Mouse (Mus musculus) embryonic facial prominence, embryonic 10.5 days (tissue): ENCODE measurements at regions not wholly inside any gene's neighbourhood (a gene's known extent, or its start where the extent isn't known, plus 50 kb on each side); places are given as distances from the start of the nearest gene placed in this dataset.

Experiments
- DNase-seq: peaks from one replicate; pipeline ENCODE4 v3.0.0-alpha.2; 2017; ENCODE audit warnings: low spot score
- H3K27ac ChIP-seq: fragments of 300-500 bp; sonication (generic); replicated peaks from 2 replicates; pipeline ENCODE4 v1.5.1; 2016; ENCODE audit warnings: mild to moderate bottlenecking
- H3K27me3 ChIP-seq: fragments of 300-500 bp; sonication (generic); replicated peaks from 2 replicates; pipeline ENCODE4 v1.6.1; 2016; ENCODE audit warnings: low read depth, mild to moderate bottlenecking; ENCODE audit not compliant: poor library complexity, severe bottlenecking
- H3K36me3 ChIP-seq: fragments of 300-500 bp; sonication (generic); replicated peaks from 2 replicates; pipeline ENCODE4 v1.6.1; 2016; ENCODE audit warnings: mild to moderate bottlenecking, moderate library complexity
- H3K4me1 ChIP-seq: fragments of 300-500 bp; sonication (generic); 2 replicates; pipeline ENCODE4 v1.6.1; 2016
- H3K4me3 ChIP-seq: fragments of 300-500 bp; sonication (generic); 2 replicates; pipeline ENCODE4 v1.5.1; 2016; ENCODE audit warnings: mild to moderate bottlenecking, moderate library complexity
- H3K9me3 ChIP-seq: fragments of 300-500 bp; sonication (generic); 2 replicates; pipeline ENCODE4 v1.6.1; 2016; ENCODE audit warnings: mild to moderate bottlenecking
- WGBS: fragments of 180-500 bp; shearing (Covaris S2); methylation state at CpG from one replicate; pipeline ENCODE4 v1.1.7; 2016; 5-methylcytosine and 5-hydroxymethylcytosine counted together

GRCm38 (mm10) chr19:59592060-59592459 lies 133.9 kb downstream of the Emx2 start:
- 75% methylated on average over 3 of the region's 3 CpGs for WGBS
- Histone ChIP-seq H3K36me3 (no peaks in the 10 kb centered on the region), H3K4me1 (peaks cover 16% of the 10 kb centered on the region), H3K27me3 (peaks cover 49% of the 10 kb centered on the region), H3K27ac (no peak overlapping the region), H3K9me3 (no peaks in the 10 kb centered on the region), H3K4me3 (no peak overlapping the region)
- DNase-seq: no peak

GRCm38 (mm10) chr19:59624288-59624795 lies 166.2 kb downstream of the Emx2 start:
- H3K4me3 ChIP-seq: no peak overlapping the region
- no peaks in the 10 kb centered on the region for H3K36me3 ChIP-seq
- WGBS: 76% methylated on average over 6 of the region's 6 CpGs
- H3K4me1 ChIP-seq: no peaks in the 10 kb centered on the region
- no peak for DNase-seq
- no peak overlapping the region for H3K27ac ChIP-seq
- peaks cover 5% of the 10 kb centered on the region for H3K27me3 ChIP-seq
- H3K9me3 ChIP-seq: no peaks in the 10 kb centered on the region

GRCm38 (mm10) chr19:59627681-59628080 lies 169.5 kb downstream of the Emx2 start:
- peaks cover 12% of the 10 kb centered on the region for H3K27me3 ChIP-seq
- 41% methylated on average over 3 of the region's 3 CpGs for WGBS
- DNase-seq: no peak

GRCm38 (mm10) chr19:59628296-59629160 lies 170.4 kb downstream of the Emx2 start:
- DNase-seq: no peak
- Histone ChIP-seq H3K4me3 (no peak overlapping the region), H3K9me3 (no peaks in the 10 kb centered on the region), H3K36me3 (no peaks in the 10 kb centered on the region), H3K27me3 (peaks cover 20% of the 10 kb centered on the region), H3K27ac (no peak overlapping the region), H3K4me1 (0 out of 2 replicates have a peak, but pooled peaks cover 13% of the 10 kb centered on the region)
- 80% methylated on average over 15 of the region's 15 CpGs for WGBS

More at GRCm38 (mm10) chr19:59627681-59628080, 169.5 kb downstream of the Emx2 start:
- Histone ChIP-seq H3K27ac (no peak overlapping the region), H3K4me1 (0 out of 2 replicates have a peak, but pooled peaks cover 13% of the 10 kb centered on the region), H3K4me3 (no peak overlapping the region), H3K36me3 (no peaks in the 10 kb centered on the region), H3K9me3 (no peaks in the 10 kb centered on the region)

GRCm38 (mm10) chr19:59629161-59629445 lies 170.9 kb downstream of the Emx2 start:
- no peak for DNase-seq
- Histone ChIP-seq H3K36me3 (no peaks in the 10 kb centered on the region), H3K4me3 (no peak overlapping the region), H3K27me3 (peaks cover 23% of the 10 kb centered on the region), H3K9me3 (no peaks in the 10 kb centered on the region), H3K27ac (no peak overlapping the region), H3K4me1 (0 out of 2 replicates have a peak, but pooled peaks cover 13% of the 10 kb centered on the region)
- WGBS: 94% methylated on average over 2 of the region's 2 CpGs

- peaks cover 16% of the 10 kb centered on the region; the same call in 1 of the 2 replicates for H3K4me1 ChIP-seq
- H3K4me3 ChIP-seq: no peak overlapping the region
- no peaks in the 10 kb centered on the region for H3K36me3 ChIP-seq
- peaks cover 32% of the 10 kb centered on the region for H3K27me3 ChIP-seq
- no peak overlapping the region for H3K27ac ChIP-seq
- peak; percentile 19 for DNase-seq
- 67% methylated on average over 8 of the region's 8 CpGs for WGBS
- no peaks in the 10 kb centered on the region for H3K9me3 ChIP-seq
These were observed 171.9 kb downstream of the Emx2 start for GRCm38 (mm10) chr19:59630095-59630494.

GRCm38 (mm10) chr19:59630706-59631105 lies 172.5 kb downstream of the Emx2 start:
- Histone ChIP-seq H3K4me3 (no peak overlapping the region), H3K9me3 (no peaks in the 10 kb centered on the region), H3K36me3 (no peaks in the 10 kb centered on the region), H3K27ac (no peak overlapping the region), H3K27me3 (peaks cover 33% of the 10 kb centered on the region), H3K4me1 (peaks cover 22% of the 10 kb centered on the region)
- WGBS: 65% methylated on average over 4 of the region's 4 CpGs
- DNase-seq: no peak

- whole genome bisulfite sequencing: 74% methylated on average over 1 of the region's 1 CpGs
- Histone ChIP-seq H3K27me3 (peaks cover 33% of the 10 kb centered on the region), H3K9me3 (no peaks in the 10 kb centered on the region)
These were observed 173.4 kb downstream of the Emx2 start for GRCm38 (mm10) chr19:59631541-59631940.

GRCm38 (mm10) chr19:59636271-59636670 lies 178.1 kb downstream of the Emx2 start:
- peak; percentile 26 for DNase-seq
- 47% methylated on average over 8 of the region's 8 CpGs for WGBS
- no peak overlapping the region for H3K4me3 ChIP-seq
- no peaks in the 10 kb centered on the region for H3K36me3 ChIP-seq
- H3K4me1 ChIP-seq: peaks cover 32% of the 10 kb centered on the region
- H3K27ac ChIP-seq: no peak overlapping the region
- H3K9me3 ChIP-seq: no peaks in the 10 kb centered on the region
- H3K27me3 ChIP-seq: peaks cover 28% of the 10 kb centered on the region

More at GRCm38 (mm10) chr19:59631541-59631940, 173.4 kb downstream of the Emx2 start:
- DNase-seq: no peak
- Histone ChIP-seq H3K4me3 (no peak overlapping the region), H3K36me3 (no peaks in the 10 kb centered on the region), H3K27ac (no peak overlapping the region), H3K4me1 (peaks cover 28% of the 10 kb centered on the region)

- 90% methylated on average over 3 of the region's 3 CpGs for WGBS
These were observed 184.4 kb downstream of the Emx2 start for GRCm38 (mm10) chr19:59642606-59643005.

GRCm38 (mm10) chr19:59646231-59646630 lies 188.1 kb downstream of the Emx2 start:
- Histone ChIP-seq H3K27me3 (no peaks in the 10 kb centered on the region), H3K36me3 (no peaks in the 10 kb centered on the region), H3K27ac (no peak overlapping the region), H3K4me1 (0 out of 2 replicates have a peak, but pooled peaks cover 8% of the 10 kb centered on the region), H3K4me3 (no peak overlapping the region), H3K9me3 (no peaks in the 10 kb centered on the region)
- DNase-seq: no peak
- 82% methylated on average over 8 of the region's 8 CpGs for WGBS

More at GRCm38 (mm10) chr19:59642606-59643005, 184.4 kb downstream of the Emx2 start:
- no peak for DNase-seq
- Histone ChIP-seq H3K27ac (no peak overlapping the region), H3K27me3 (0 out of 2 replicates have a peak, but pooled peaks cover 5% of the 10 kb centered on the region), H3K36me3 (no peaks in the 10 kb centered on the region), H3K9me3 (no peaks in the 10 kb centered on the region), H3K4me1 (peaks cover 16% of the 10 kb centered on the region), H3K4me3 (no peak overlapping the region)

GRCm38 (mm10) chr19:59646656-59647055 lies 188.5 kb downstream of the Emx2 start:
- no peak overlapping the region for H3K27ac ChIP-seq
- H3K4me1 ChIP-seq: 0 out of 2 replicates have a peak, but pooled peaks cover 8% of the 10 kb centered on the region
- no peaks in the 10 kb centered on the region for H3K36me3 ChIP-seq
- DNase-seq: no peak
- H3K9me3 ChIP-seq: no peaks in the 10 kb centered on the region
- WGBS: 69% methylated on average over 7 of the region's 7 CpGs
- no peaks in the 10 kb centered on the region for H3K27me3 ChIP-seq
- H3K4me3 ChIP-seq: no peak overlapping the region

GRCm38 (mm10) chr19:59649421-59649820 lies 191.2 kb downstream of the Emx2 start:
- H3K27me3 ChIP-seq: no peaks in the 10 kb centered on the region
- H3K4me3 ChIP-seq: no peak overlapping the region
- H3K27ac ChIP-seq: no peak overlapping the region
- H3K4me1 ChIP-seq: 0 out of 2 replicates have a peak, but pooled peaks cover 8% of the 10 kb centered on the region
- WGBS: 87% methylated on average over 5 of the region's 5 CpGs
- no peaks in the 10 kb centered on the region for H3K36me3 ChIP-seq
- no peaks in the 10 kb centered on the region for H3K9me3 ChIP-seq
- no peak for DNase-seq
